Mouse (Mus musculus) testis, adult 2 months (tissue): ENCODE measurements around the gene Dnajc4. TPM values are rescaled to one million over a fixed set of nuclear protein-coding genes. Genes with fewer than 3 reads are reported as not detected.

Source experiments
- H3K27ac ChIP-seq: fragments of 200-500 bp; 2 replicates; pipeline ENCODE4 v1.5.1; 2012; ENCODE audit warnings: low read depth, low read length; ENCODE audit not compliant: control insufficient read depth, insufficient read depth
- H3K27me3 ChIP-seq: fragments of 200-500 bp; 2 replicates; pipeline ENCODE4 v1.6.1; 2012; ENCODE audit warnings: mild to moderate bottlenecking, low read length, moderate library complexity; ENCODE audit not compliant: control insufficient read depth, insufficient read depth
- H3K36me3 ChIP-seq: fragments of 200-500 bp; 2 replicates; pipeline ENCODE4 v1.6.1; 2012; ENCODE audit warnings: mild to moderate bottlenecking, low read length; ENCODE audit not compliant: control insufficient read depth, insufficient read depth
- H3K4me1 ChIP-seq: fragments of 200-500 bp; 2 replicates; pipeline ENCODE4 v1.6.1; 2012; ENCODE audit warnings: low read length; ENCODE audit not compliant: control insufficient read depth, insufficient read depth
- H3K4me3 ChIP-seq: fragments of 200-500 bp; 2 replicates; pipeline ENCODE4 v1.5.1; 2012; ENCODE audit warnings: low read depth, mild to moderate bottlenecking, low read length, moderate library complexity, mixed read lengths; ENCODE audit not compliant: control insufficient read depth
- CTCF ChIP-seq: fragments of 200-500 bp; IDR thresholded peaks from 2 replicates; pipeline ENCODE4 v1.5.1; 2012; ENCODE audit warnings: low read depth, mild to moderate bottlenecking, inconsistent platforms, low read length, moderate library complexity; ENCODE audit not compliant: control insufficient read depth, insufficient read depth, insufficient replicate concordance
- POLR2A ChIP-seq: fragments of 200-500 bp; IDR thresholded peaks from 2 replicates; pipeline ENCODE4 v1.6.1; 2012; ENCODE audit warnings: low read depth, mild to moderate bottlenecking, inconsistent platforms, low read length, moderate library complexity; ENCODE audit not compliant: control insufficient read depth
- polyA plus RNA-seq: library from polyadenylated mRNA; depleted of rRNA; stranded (reverse); fragments of >200 nt; gene quantifications from 2 replicates; pipeline ENCODE4 v1.2.3, GENCODE M21; 2012

Gene Dnajc4
- polyA plus RNA-seq, 1 experiment: 109 TPM

DNA sequence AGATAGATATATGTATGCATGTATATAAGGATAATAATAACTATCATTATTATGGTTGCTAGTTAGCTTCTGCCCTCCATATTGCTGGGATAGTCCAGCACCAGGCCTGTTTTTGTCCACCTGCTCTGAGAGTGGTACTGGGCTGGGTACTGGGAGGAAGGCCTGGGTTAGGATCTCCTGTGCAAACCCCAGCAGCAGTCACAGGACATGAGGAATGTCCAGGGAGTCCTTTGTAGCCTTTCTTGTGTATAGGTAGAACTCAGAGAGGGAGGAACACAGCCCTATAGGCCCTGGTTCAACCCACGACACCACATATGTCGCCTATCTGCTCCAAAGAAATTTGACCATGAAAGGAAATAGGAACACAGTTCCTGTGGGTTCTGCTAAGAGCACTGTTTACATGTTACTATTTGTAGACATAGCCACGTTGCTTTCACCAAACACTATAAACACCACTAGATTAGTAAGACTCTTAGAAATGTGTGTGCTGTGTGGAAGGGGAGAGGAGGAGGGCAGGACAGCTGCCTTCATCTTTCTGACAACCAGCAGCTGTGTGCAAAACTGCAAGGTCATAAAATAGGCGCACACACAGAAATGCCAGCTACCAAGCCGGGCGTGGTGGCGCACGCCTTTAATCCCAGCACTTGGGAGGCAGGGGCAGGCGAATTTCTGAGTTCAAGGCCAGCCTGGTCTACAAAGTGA, 14.7 kb upstream of the Dnajc4 start:
- H3K27me3 ChIP-seq: no peaks in the 10 kb centered on the region
- H3K4me1 ChIP-seq: no peaks in the 10 kb centered on the region
- no peaks in the 10 kb centered on the region for H3K36me3 ChIP-seq
- TF ChIP-seq POLR2A (no peak), CTCF (no peak)
- H3K4me3 ChIP-seq: no peak overlapping the region
- no peak overlapping the region for H3K27ac ChIP-seq

- H3K27me3 ChIP-seq: no peaks in the 10 kb centered on the region
- H3K36me3 ChIP-seq: no peaks in the 10 kb centered on the region
- H3K27ac ChIP-seq: no peak overlapping the region
- peaks cover 14% of the 10 kb centered on the region for H3K4me1 ChIP-seq
- no peak for TF ChIP-seq POLR2A
- TF ChIP-seq CTCF: no peak
- no peak overlapping the region for H3K4me3 ChIP-seq
These were observed 7.1 kb upstream of the Dnajc4 start for GRCm38 (mm10) chr19:6999360-7000063.

DNA sequence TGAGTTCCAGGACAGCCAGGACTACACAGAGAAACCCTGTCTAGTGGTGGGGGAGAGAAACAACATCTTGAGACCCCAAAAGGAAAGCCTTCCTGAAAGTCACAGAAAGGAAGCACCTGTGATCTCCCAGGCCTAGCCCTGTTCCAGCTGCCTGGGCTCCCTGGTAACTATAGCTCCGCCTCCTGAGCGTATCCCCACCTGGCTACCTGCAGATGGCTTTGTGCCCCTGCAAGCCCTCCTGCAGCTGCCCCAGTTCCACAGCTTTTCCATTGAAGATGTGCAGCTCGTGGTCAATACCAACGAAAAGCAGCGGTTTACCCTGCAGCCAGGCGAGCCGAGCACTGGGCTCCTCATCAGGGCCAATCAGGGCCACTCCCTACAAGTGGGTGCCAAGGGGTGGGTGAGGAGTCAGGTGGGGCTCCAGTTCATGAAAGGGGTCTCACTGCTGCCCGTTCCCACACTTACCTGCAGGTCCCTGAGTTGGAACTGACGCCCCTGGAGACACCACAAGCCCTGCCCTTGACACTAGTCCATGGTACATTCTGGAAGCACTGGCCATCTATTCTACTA, 5.4 kb upstream of the Dnajc4 start:
- Histone ChIP-seq H3K4me1 (peaks cover 15% of the 10 kb centered on the region), H3K4me3 (peak overlapping the region; percentile 7), H3K36me3 (no peaks in the 10 kb centered on the region), H3K27me3 (no peaks in the 10 kb centered on the region), H3K27ac (no peak overlapping the region)
- no peak for TF ChIP-seq POLR2A
- TF ChIP-seq CTCF: no peak

DNA sequence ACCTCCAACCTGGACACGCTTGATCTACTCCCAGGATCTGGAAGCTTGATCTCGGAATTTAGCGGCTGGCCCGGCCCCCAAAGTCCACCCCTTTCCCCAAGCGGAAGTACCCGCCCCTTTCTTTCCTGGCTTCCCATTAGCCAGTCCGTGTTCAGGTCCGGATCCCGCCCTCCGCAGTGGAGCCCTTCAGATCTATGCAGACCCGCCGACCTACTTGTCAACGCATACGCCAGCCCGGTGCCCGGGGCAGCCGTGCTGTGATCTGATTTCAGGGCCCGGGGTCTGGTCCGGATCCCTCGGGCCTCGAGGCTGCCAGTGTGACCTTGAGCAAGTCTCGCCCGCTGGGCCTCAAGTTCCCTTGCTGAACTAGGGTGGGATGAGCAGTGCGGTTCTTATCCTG, 3.6 kb upstream of the Dnajc4 start, which contains the start of the genes Nudt22 and Trpt1:
Nudt22 (minus strand) TSS at position 112 of the 400 bp plus-strand sequence.
Trpt1 (plus strand) TSS at position 126 of the 400 bp plus-strand sequence.
- Histone ChIP-seq H3K27ac (peak within 1 kb of the TSS; percentile 61; the same call in 1 of the 2 replicates), H3K4me3 (peak within 1 kb of the TSS; percentile 85), H3K36me3 (no peaks in the 10 kb centered on the region), H3K27me3 (no peaks in the 10 kb centered on the region), H3K4me1 (peaks cover 23% of the 10 kb centered on the region)
- TF ChIP-seq CTCF (no peak), POLR2A (peak; percentile 51; the same call in 1 of the 2 replicates)

GRCm38 (mm10) chr19:6995255-6995991, 3.1 kb upstream of the Dnajc4 start:
- TF ChIP-seq CTCF (no peak), POLR2A (no peak)
- Histone ChIP-seq H3K4me1 (peaks cover 23% of the 10 kb centered on the region), H3K27me3 (no peaks in the 10 kb centered on the region), H3K4me3 (peak overlapping the region; percentile 42), H3K27ac (peak overlapping the region; percentile 30; the same call in 1 of the 2 replicates), H3K36me3 (no peaks in the 10 kb centered on the region)

DNA sequence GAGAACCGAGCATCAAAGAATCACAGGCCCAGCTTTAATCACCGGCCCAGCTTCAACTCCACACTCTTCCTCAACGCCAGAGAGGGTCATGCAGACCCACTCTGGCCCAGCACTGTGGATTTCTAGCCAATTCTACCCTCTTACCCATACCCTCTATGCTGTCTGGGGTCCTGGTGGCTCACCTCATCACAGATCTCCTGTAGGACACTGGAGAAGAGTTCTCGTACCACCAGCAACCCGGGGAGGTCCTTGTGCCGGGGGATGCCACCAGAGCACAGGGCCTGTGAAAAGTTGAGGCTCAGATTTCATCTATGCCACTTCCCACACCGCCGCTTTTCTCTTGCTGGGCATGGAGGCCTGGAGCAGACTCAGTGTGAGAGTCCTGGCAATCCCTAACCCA, 2.1 kb upstream of the Dnajc4 start:
- Histone ChIP-seq H3K36me3 (no peaks in the 10 kb centered on the region), H3K27ac (no peak overlapping the region), H3K27me3 (no peaks in the 10 kb centered on the region), H3K4me1 (peaks cover 23% of the 10 kb centered on the region), H3K4me3 (no peak overlapping the region)
- TF ChIP-seq POLR2A (no peak), CTCF (no peak)
